Mouse (Mus musculus): ENCODE measurements around the gene Kcnh7.
"Not testable (repeated sequence)": the region's sequence is repeated elsewhere in the genome, so short reads cannot be mapped to it uniquely, and the experiment has no call there.

Kcnh7 gene

DNA sequence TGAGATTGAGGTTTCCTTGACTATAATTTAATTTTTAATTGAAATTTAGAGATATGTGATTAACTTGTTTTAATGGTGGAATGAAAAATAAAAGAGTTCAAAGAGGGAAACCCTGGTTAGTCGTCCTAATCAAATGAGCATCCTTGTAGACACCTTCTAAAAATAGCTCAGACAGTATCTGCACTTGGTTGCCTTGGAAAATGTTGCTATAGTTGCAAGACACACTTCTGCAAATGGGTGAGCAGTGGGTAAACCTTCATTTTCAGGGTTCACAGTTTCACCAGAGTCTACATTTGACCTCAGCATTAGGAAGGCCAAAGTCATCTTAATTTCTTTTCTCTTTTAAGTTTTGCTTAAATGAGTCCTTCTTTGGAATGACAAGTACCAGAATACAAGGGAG lies 465.7 kb downstream of the Kcnh7 start:
- in situ Hi-C loops (cut with MboI, MseI), result no loop called here

GRCm38 (mm10) chr2:62717270-62717669 lies 466.8 kb downstream of the Kcnh7 start:
- in situ Hi-C loops (cut with MboI, MseI), result no loop called here

DNA sequence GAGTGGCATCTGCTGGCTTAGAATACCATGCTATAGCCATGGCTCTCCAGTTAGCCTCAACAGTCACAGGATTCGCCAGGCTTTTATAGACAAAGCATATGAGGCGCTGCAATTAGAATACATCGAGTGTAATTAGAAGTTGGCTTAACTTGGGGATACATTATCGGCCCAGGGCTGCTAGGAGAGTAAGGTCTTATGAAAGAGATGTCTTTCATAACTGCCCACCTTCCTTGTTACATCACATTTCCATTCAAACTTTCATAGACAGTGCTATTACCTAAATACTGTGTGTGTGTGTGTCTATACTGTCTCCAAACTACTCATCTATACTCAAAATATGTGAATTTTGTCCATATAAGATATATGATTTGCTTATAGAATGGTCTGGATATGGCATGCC lies 468.8 kb downstream of the Kcnh7 start:
- in situ Hi-C loops (cut with MboI, MseI), result no loop called here

GRCm38 (mm10) chr2:62714362-62714761 lies 469.7 kb downstream of the Kcnh7 start:
- in situ Hi-C loops (cut with MboI, MseI), result not testable (repeated sequence)

GRCm38 (mm10) chr2:62709633-62710032 lies 474.5 kb downstream of the Kcnh7 start:
- in situ Hi-C loops (cut with MboI, MseI), result no loop called here

GRCm38 (mm10) chr2:62706313-62706712 lies 477.8 kb downstream of the Kcnh7 start:
- in situ Hi-C loops (cut with MboI, MseI), result no loop called here

DNA sequence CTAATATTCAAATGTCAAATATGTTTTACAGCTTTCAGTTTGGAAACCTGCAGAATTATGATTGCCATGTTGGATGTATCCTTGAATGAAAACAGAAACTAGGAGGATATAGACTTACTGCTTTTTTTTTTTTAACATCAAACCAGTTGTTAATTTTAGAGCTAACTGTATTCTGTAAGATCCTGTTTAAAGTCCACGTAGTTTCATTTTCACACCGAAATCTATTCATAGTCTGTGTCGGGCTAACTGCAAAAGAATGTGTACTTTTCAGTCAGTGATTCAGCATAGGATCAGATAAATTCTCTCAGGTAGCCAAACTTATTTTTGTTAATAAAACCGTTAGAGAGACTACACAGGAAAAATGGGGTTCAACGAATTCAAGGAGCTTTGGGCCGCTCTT lies 498.2 kb downstream of the Kcnh7 start:
- in situ Hi-C loops (cut with MboI, MseI), result no loop called here

GRCm38 (mm10) chr2:62684989-62685595 lies 499.0 kb downstream of the Kcnh7 start:
- in situ Hi-C loops (cut with MboI, MseI), result no loop called here

- in situ Hi-C loops (cut with MboI, MseI), result no loop called here
These were observed 502.4 kb downstream of the Kcnh7 start for GRCm38 (mm10) chr2:62681667-62682066.

DNA sequence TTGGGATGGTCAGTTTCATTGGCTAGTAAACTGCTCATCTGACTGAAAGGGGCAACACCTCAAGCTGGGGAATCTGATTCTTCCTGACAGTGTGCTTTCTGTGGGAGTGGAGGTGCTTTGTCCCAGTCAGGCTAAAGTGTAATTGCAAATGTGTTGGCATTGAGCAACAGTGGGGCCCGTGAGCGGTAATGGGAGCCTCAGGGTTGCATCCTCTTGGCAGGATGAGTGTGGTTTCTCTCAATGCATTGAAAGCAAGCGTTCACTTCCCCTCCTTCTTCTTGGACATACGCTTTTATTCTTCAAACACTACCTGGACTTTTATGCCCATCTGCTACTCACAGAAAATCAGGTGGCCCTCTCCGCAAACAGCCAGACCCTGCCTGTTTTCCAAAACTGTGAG lies 511.3 kb downstream of the Kcnh7 start:
- in situ Hi-C loops (cut with MboI, MseI), result no loop called here

DNA sequence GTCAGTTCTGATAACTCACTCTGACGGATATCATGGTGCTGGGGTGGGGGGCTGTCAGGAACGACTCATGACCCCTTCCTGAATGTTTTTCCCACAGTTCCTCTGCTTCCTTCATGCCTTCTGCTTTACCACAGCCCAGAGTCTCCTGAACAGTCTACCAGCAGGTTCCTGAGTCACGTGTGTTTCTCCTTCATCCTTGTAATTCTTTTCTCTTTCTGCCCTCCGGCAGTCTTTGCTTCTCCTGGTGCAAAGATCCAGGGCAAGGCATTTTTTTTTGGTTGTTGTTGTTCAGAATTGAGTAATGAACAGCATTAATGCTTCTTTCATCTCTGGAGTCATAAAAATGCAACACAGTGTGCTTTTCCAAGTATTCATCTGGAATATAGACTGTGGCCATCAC lies 513.3 kb downstream of the Kcnh7 start:
- in situ Hi-C loops (cut with MboI, MseI), result no loop called here

GRCm38 (mm10) chr2:62670301-62670700 lies 513.8 kb downstream of the Kcnh7 start:
- in situ Hi-C loops (cut with MboI, MseI), result no loop called here

DNA sequence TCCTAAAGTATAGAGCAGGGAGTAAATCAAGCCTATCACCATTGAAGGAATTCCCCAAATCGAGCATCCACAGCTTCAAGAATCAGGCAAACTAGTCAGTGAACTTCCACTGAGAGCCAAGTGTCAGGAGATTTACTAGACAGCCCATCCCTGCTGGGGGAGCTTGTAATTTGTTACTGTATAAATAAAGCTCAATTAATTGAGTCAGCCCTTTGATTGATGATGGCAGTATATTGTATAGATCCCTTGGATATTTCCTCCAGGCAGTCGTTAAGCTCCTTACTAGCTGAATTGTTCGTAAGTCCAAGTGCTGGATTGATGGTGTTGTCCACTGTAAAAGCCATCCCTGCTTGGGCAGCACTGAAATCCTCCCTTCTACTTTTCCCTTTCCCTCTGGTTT lies 514.2 kb downstream of the Kcnh7 start:
- in situ Hi-C loops (cut with MboI, MseI), result no loop called here

DNA sequence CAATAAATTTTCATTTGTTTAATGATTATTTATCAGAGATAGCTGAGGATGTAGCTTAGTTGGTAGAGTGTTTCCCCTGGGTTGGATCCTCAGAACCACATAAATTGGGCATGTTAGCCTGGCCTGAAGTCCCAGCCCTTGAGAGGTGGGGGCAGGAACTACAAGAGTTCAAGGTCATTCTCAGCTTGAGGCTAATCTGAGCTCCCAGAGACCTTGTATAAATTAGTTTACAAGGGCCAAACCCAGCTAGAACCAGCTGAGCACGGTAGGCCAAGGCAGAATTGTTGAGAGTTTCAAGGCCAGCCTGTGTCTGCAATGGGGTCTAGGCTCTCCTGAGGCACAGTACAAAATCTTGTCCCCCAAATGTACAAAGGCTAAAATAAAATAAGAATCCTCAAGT lies 518.6 kb downstream of the Kcnh7 start:
- in situ Hi-C loops (cut with MboI, MseI), result no loop called here

- in situ Hi-C loops (cut with MboI, MseI), result no loop called here
These were observed 519.2 kb downstream of the Kcnh7 start for GRCm38 (mm10) chr2:62664839-62665238.

- in situ Hi-C loops (cut with MboI, MseI), result no loop called here
These were observed 519.9 kb downstream of the Kcnh7 start, which contains the start of gene Gca for GRCm38 (mm10) chr2:62664135-62664670. TSS of gene Gca (plus strand) at chr2:62664285.

GRCm38 (mm10) chr2:62662560-62662959 lies 521.5 kb downstream of the Kcnh7 start:
- in situ Hi-C loops (cut with MboI, MseI), result no loop called here

DNA sequence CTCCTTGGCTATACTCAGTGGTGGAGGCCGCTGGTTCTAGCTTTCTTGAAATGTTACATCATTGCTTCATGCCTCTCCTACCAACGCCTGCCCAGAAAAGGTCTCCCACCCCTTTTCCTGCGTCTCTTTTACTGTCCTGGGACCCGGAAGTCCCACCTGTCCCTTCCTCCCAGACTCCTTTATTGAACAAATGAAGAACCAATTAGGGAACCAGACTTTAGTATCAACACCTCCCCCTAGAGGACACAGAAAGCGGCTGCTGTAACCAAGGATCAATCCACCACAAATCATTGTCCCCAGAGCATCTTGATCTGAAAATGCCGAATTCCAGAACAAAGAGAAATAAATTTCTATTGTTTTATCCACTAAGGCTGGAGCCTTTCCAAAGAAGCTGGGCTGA lies 523.5 kb downstream of the Kcnh7 start:
- in situ Hi-C loops (cut with MboI, MseI), result no loop called here

GRCm38 (mm10) chr2:62656072-62656471 lies 528.0 kb downstream of the Kcnh7 start:
- in situ Hi-C loops (cut with MboI, MseI), result loop anchor here (10.0 kb wide), 1 partner anchor 191 kb away; no protein-coding TSS in a partner anchor

DNA sequence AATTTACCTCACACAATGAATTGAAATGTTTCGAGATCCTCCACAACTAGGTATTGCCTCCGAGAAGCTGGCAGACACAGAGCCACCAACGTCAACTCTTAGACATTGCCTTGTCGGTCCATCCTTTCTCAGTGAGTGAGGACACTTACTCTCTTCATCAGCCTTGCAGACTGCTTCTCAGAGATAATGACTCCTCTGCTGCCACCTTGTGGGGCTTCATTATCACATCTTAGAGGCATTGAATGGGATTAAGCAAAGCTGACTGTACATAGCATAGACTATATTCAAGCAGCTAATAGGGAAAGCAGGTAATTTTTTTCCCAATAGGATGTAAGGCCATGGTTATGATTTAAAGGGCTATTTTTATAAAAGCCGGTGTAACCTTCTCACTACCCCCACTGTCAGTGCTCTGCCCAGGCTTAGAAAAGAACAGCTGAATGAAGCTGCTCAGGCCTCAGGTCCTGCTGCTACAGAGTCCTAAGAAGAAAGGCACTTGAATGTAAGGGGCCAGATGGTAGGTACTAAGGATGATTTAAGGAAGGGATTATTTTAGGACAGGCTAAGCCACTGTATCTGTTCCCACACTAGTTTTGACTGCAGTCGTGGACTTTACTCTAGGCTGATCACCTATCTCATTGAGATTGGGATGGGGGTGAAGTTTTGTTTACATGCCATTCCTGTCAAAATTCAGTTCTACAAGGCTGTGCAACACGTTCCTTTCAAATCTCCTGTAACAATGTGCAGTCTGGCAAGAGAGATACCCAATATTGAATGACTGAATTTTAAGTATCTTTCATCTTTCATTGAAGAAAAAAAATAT lies 529.4 kb downstream of the Kcnh7 start:
- in situ Hi-C loops (cut with MboI, MseI), result loop anchor here (10.0 kb wide), 1 partner anchor 190 kb away; no protein-coding TSS in a partner anchor

DNA sequence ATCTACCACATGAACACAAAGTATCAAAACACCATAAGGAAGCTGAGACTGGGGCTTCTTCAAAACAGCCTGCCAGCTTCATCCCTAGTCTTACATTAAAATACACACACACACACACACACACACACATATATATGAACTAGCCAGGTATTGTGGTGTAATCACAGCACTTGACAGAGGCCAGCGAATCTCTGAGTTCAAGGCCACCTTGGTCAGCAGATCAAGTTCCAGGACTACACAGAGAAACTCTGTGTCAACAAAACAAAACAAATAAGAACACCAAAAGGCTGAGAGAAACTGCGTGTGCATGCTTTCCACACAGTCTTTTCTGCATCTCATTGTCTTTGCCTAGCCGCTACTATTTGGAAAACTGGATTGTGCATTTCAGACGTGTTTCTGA lies 531.6 kb downstream of the Kcnh7 start:
- in situ Hi-C loops (cut with MboI, MseI), result loop anchor here (10.0 kb wide), 1 partner anchor 188 kb away; no protein-coding TSS in a partner anchor

- in situ Hi-C loops (cut with MboI, MseI), result loop anchor here (10.0 kb wide), 1 partner anchor 187 kb away; no protein-coding TSS in a partner anchor
These were observed 532.2 kb downstream of the Kcnh7 start for GRCm38 (mm10) chr2:62651890-62652289.

Data from T-helper 2 cell (primary cell).